Mouse (Mus musculus) neural tube, postnatal 0 days (tissue): ENCODE data around the gene Asf1a. TPM values are rescaled to one million over a fixed set of nuclear protein-coding genes. Genes with fewer than 3 reads are reported as not detected.

Source experiments
- polyA plus RNA-seq: library from polyadenylated mRNA; unstranded; fragments of >200 nt; fragmentation: Nextera tagmentation; extraction: Ambion mirVana; gene quantifications from 2 replicates; pipeline ENCODE4 v1.2.1, GENCODE M21; 2015

Asf1a gene
- 53.9 and 61.5 TPM in 2 replicates for polyA plus RNA-seq

DNA sequence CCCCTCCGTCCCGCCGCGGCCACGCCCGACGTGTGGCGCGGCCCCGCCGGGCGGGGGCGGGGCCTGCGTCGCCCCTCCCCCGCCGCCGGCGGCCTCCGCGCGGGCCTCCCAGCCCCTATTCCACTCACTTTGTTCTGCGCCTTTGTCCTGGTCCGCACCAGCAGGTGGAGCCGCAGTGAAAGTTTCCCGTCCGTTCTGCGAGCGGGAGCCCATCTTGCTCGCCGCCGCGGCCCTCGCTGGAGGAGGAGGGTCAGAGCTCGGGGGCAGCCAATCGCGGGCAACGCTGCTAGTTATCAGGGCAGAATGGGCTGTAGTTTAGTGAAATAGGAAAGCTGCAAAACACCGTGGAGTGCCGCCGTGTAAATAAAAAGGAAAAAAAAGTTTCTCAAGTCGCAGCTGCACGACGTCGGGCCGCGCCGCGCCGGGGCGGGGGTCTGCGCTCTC lies at the start of gene Asf1a:
Gene Asf1a (plus strand): TSS at position 81 of the 444 bp plus-strand sequence.

DNA sequence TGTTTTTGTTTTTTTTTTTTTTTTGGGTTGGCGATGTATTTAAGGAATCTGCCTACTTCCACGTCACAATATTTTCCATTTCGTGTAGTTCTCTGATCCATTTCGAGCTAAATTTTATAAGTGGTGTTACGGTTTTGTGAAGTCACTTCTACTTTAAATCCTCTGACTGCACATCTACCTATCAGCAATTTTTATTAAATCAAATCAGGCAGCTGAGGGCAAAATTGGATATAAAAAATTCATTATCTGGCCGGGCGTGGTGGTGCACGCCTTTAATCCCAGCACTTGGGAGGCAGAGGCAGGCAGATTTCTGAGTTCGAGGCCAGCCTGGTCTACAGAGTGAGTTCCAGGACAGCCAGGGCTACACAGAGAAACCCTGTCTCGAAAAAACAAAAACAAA lies 33.8 kb downstream of the Asf1a start, which contains the start of gene Mcm9:
Gene Mcm9 (minus strand): TSS at position 101 of the 400 bp plus-strand sequence.

Other genes with a start within 250 kb of the Asf1a start
- 7.0 and 9.1 TPM in 2 replicates for gene Cep85l, start 216.8 kb upstream of the Asf1a start, polyA plus RNA-seq
- 5.7 and 6.0 TPM in 2 replicates for gene Mcm9, start 33.7 kb downstream of the Asf1a start, polyA plus RNA-seq
- gene Fam184a, start 154.4 kb downstream of the Asf1a start, polyA plus RNA-seq: 18.6 and 21.2 TPM in 2 replicates